In genomic region chr10:22059026-22059325, GRCm38 (mm10) we compare ENCODE assay signal across 9 mouse cellular contexts. TPM values are rescaled to one million over a fixed set of nuclear protein-coding genes. Genes with fewer than 3 reads are reported as not detected.
DNase-seq lines count a peak whose midpoint lies in the region; ATAC-seq and TF ChIP-seq lines count a peak whose summit lies in the region.
"Had no signal": no experiment of that assay in that cellular context is flagged by ENCODE, and none has a peak within 500 bp of the region (broad histone marks: within the 10 kb centered on the region; RNA-seq: fewer than 3 reads in every experiment).

No protein-coding gene starts in this region.

- DNase-seq in gastrocnemius, adult 2 months: no peak
- no peak for DNase-seq in gastrocnemius, postnatal 25 days
- DNase-seq in thymus, postnatal 4 days: peak; percentile 13
- DNase-seq in thymus, postnatal 14 days: no peak
- DNase-seq in liver, embryonic 13.5 days: no peak
- DNase-seq in right cerebral cortex, postnatal 4 days: no peak
- no peak for DNase-seq in adrenal gland, adult (ENCODE audit: inconsistent age in 2 of 2, low spot score in 1 of 2)
- DNase-seq in adrenal gland, postnatal 25 days: no peak

- no peak overlapping the region for H3K9ac ChIP-seq in liver, embryonic 13.5 days

- H3K4me3 ChIP-seq in gastrocnemius, adult 2 months: peak overlapping the region; percentile 75
- peak overlapping the region; percentile 48 for H3K4me3 ChIP-seq in liver, embryonic 13.5 days (replicated peaks)

- 23% methylated on average over 12 of the region's 12 CpGs for WGBS in liver, embryonic 13.5 days (ENCODE audit: insufficient replicate concordance)

- TF ChIP-seq CTCF in gastrocnemius, adult 2 months (IDR thresholded peaks at IDR 0.05): no peak

- intact Hi-C loops in gastrocnemius, adult 2 months (cut with DNase I): no loop called here

- ATAC-seq in liver, embryonic 13.5 days (ENCODE audit: low read depth): no peak; the same call in 1 of the 2 replicates

- no peaks in the 10 kb centered on the region for H3K9me3 ChIP-seq in liver, embryonic 13.5 days (replicated peaks)

- H3K27me3 ChIP-seq in liver, embryonic 13.5 days: no peaks in the 10 kb centered on the region

- peak overlapping the region; percentile 68 for H3K4me2 ChIP-seq in liver, embryonic 13.5 days

- H3K4me1 ChIP-seq in liver, embryonic 13.5 days (replicated peaks): peaks cover 11% of the 10 kb centered on the region; the same call in 1 of the 2 replicates

- H3K36me3 ChIP-seq in liver, embryonic 13.5 days: no peaks in the 10 kb centered on the region

- H3K27ac ChIP-seq in gastrocnemius, adult 2 months: no peak overlapping the region
- H3K27ac ChIP-seq in liver, embryonic 13.5 days: no peak overlapping the region

RNA-seq across cellular contexts. Expression of gene 4930444G20Rik, which starts 8.9 kb away (rescaled TPM):
- not detected for total RNA-seq in gastrocnemius, adult 2 months (2021)
- not detected for total RNA-seq in gastrocnemius, postnatal 25 days (2021)
- not detected in 2 replicates for polyA plus RNA-seq in liver, embryonic 13.5 days (2015; fragmentation: Nextera tagmentation; extraction: Ambion mirVana)
- total RNA-seq in adrenal gland, postnatal 25 days (2021): not detected in 2 replicates
- polyA plus RNA-seq: C2C12 had no signal
